Mouse (Mus musculus): ENCODE data around the gene Prm3.
"Not testable (repeated sequence)": the region's sequence is repeated elsewhere in the genome, so short reads cannot be mapped to it uniquely, and the experiment has no call there.

Prm3 gene

DNA sequence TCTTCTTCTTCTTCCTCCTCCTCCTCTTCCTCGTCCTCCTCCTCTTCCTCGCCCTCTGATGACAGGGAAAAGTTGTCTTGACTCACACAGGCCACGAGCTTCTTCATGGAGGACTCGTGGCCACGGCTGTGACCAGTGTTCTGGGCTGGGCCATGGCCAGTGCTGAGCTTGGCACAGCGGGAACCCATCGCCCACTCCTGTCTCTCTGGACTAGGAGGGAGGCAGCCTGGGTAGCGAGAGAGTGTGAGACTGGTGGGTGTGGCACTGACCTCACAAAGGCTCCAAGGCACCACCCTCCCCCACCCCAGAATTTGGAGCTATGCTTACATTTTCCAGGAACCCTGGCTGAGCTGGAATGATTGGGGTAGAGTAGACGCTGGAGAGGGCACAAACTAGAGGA lies at the start of gene Prm3:
Prm3 (minus strand) TSS at position 213 of the 400 bp plus-strand sequence.
- DNase-seq (ENCODE audit: low spot score in 2 of 2): no peak

DNA sequence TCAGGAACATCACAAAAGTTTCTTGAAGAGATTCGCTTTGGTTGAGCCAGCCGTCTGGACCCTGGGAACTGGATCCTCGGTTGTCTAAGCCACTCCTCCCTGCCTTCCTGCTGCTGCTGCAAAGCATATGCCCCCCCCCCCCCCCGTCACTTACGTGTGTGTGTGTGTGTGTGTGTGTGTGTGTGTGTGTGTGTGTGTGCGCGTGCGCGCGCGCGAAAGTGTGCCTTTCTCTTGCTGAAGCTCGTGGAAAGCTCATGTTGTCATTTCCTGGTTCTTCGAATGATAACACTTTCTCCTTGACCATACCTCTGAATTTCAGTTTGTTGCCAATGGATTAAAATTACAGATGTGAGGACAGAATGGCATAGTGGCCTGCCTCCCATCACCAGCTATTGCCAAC lies 49.3 kb upstream of the Prm3 start:
- DNase-seq (ENCODE audit: low spot score in 2 of 2): no peak

DNA sequence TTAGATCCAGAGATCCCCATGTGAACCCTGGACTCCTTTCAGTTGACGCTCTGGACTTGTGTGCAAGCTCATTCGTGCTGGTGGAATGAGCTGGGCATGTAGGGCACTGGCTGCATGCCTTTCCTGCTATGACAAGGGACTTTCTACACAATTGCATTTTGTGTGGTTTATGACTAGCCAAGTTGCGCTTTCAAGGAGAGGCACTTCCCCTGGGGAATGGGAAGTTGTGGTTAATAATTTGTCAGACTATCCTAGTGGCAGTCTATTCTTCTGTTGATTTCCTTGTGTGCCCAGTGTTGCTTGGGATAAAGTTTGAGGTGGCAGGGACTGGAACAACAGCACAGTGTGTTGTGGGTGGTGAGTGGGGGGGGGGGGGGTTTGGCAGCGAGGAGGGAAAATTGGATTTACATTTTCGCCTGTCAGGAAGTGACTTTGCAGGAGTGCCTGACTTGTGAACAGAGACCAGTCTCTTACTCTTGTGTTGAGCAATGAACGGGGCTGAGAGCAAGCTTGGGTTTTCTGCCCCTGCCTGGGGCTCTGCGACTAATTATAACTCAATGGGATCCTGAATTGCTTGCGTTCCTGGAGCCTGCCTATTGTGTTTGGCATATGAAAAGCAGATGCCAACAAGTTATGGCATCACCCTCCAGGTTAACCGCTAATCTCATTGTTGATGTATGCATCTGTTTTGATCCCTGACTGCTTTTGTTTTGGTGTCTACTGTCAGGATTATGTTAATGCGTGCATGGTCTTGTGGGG lies 48.0 kb upstream of the Prm3 start:
- no peak for DNase-seq (ENCODE audit: low spot score in 2 of 2)

DNA sequence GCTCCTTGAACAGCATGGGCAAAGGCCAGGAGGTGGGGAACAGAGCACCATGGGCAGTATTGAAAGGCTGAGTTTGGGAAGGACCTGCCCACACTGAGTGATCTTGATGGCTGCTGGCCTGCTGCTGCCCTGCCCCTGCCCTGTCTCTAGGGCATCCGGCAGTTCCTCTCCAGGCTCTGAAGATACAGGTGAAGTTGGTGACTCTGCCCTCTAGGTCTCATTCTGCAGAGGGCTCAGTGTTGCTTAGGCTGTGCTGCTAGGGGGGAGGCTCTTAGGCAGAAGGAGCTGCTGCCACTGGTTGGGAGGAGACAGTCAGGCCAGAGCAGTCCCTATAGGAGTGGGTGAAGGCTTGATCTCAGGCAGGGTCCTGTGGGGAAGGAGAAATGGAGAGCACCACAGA lies 47.2 kb upstream of the Prm3 start:
- DNase-seq (ENCODE audit: low spot score in 2 of 2): no peak

DNA sequence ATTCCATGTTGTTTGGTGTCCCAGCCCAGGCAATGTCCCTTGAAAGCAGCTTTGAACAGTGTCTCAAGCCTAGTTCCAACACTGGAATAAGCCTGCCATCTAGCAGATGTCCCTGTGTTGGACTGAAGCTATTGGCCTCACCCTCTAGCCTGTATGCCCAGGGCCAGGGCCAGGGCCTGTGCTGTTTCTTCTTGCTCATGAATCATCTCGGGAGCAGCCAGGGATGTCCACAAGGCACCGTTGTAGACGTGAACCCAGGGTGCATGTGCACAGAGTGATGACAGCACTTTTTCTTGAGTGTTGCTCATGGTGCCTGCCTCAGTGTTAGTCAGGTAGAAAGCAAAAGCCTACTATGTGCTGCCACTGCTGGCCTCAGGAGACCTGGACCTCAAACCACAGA lies 46.5 kb upstream of the Prm3 start:
- DNase-seq (ENCODE audit: low spot score in 2 of 2): no peak

DNA sequence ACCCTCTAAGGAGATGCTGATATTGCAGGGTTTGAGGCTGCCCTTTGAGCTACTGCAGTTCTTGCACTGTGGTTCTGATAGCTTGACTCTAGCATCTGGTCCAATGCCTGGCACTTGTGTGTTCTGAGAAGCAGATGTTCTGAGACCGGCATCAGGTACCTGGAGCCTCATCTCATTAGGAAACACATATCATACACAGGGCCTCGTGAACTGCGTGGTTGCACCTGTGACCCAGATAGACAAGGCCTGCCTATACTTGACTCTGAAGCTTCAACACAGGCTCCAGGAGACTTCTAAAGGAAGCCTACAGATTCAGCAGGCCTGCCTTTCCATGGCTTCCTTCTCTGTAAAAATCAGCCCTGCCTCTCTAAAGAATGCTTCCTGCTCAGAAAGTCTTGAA lies 45.7 kb upstream of the Prm3 start:
- DNase-seq (ENCODE audit: low spot score in 2 of 2): no peak

DNA sequence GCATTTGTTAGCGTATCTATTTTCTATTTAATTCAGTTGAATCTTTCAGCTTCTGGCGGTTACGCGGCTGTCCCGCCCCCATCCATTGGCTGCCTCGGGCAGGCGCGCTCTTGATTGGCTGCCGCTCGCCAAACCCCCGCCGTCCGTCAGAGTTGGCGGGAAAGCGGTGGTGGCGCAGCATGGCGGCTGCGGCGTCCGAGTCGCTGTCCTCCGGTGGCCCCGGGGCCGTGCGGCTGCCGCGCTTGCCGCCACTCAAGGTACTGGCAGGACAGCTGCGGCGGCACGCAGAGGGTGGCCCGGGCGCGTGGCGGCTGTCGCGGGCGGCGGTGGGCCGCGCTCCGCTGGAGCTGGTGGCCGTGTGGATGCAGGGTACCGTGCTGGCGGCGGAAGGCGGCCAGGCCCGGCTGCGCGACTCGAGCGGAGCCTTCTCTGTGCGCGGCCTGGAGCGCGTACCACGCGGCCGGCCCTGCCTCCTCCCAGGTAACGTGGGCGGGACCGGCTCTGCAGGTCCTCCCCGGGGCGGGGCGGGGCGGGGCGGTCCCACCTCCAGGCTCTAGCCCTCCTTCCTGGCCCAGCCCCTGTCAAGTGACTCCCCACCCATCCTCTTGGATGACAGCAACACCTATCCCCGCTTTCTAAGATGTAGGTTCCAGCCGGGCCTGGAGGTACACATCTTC lies 44.3 kb upstream of the Prm3 start, which contains the start of gene Rmi2:
Rmi2 (plus strand) TSS at position 149 of the 677 bp plus-strand sequence.
- peak; percentile 11 to 72 for DNase-seq (ENCODE audit: low spot score in 2 of 2)

DNA sequence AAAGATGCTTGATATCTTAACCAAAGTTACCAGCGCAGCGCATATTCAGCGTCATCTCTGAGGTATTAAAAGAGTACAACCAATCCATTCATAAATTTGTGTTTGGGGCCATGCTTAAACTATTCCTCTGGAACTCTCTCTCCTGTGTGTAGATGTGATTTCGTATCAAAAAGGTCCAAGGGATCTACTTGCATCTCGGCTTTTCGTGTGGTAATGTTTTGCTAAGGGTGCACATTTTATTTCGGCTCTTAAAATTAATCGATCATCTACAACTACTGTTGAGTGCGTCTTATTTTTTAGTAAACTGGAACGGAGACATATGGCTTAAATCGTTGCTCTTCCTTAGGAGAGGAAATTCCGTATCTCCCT lies 43.8 kb upstream of the Prm3 start:
- no peak for DNase-seq (ENCODE audit: low spot score in 2 of 2)

DNA sequence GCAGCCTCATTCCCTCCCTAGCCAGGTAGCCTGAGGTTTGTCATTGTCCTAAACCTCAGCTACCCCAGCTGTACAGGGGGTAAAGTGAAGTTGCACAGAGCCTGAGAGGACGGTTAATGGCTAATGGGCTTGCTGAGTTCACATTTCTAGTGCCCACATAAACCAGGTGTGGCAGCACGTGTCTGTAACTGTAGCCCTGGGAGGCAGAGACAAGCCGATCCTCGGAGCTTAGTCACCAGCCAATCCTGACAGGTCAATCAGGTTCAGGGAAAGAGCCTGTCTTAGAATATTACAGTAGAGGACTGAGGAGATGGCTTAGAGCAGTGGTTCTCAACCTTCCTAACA lies 37.7 kb upstream of the Prm3 start:
- DNase-seq (ENCODE audit: low spot score in 2 of 2): no peak

DNA sequence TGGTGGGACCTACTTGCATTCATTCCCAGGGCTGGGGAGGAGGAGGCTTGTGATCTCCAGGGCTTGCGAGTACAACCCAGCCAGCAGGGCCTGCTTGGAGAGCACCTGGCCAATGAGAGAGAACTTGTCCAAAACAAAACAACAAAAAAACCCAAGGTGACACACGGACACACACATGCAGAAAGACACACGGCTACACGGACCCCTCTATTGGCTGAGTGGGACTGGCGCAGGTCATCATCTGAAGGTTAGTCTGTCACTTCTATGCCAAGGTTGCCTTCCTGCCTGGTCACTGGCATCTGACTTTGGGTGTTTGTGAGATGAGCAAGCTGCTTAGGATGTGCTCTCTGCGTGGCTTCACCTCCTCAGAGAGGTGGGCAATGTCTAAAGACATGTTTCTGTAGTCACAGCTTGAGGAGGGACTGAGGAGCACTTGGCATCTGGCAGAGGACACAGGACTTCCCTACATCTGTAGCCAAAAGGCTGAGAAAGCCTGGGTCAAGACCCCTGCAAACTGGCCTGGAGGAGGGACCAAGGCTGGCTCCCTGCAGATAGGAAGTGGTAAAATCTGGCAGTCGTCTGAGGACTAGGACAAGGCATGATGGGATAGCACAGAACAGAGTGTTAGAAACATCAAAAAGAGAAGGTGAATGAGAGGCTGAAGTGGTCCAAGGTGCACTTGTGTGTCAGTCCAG lies 37.2 kb upstream of the Prm3 start:
- DNase-seq (ENCODE audit: low spot score in 2 of 2): no peak

DNA sequence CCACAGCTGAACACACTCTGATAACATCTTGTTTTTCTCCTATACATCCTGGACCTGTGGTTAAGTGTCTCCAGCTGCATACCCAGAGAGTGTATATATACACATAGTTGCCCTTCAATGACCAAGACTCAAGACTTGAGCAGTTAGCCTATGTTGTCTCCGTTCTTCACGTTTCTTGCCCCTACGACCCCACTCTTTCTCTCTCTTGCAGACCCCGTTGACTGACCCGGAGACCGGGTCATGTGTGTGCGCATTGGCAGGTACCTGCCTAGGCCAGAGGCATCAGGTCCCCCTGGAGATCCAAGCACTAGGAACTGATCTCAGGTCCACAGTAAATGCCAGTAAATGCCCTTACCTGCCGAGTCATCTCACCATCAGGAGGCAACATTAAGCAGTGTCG lies 36.6 kb upstream of the Prm3 start:
- DNase-seq (ENCODE audit: low spot score in 2 of 2): no peak

DNA sequence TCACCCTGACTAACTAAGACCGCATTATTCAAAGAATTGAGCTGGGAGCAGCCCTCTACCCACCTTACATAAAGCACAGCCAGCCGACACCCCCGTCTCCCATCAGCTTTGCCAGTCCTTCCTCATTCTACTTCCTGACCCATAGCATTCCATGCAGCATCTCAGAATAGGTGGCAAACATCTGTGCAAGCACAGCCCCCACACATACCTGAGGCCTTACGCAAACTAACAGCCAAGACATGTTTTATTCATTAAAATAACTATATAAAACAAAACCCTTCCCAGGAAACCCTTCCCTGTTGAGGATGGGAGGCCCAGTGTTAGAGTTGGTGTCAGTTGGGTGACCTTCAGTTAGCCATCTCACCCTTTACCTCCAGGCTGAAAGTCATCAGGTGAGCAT lies 35.1 kb upstream of the Prm3 start:
- no peak for DNase-seq (ENCODE audit: low spot score in 2 of 2)

DNA sequence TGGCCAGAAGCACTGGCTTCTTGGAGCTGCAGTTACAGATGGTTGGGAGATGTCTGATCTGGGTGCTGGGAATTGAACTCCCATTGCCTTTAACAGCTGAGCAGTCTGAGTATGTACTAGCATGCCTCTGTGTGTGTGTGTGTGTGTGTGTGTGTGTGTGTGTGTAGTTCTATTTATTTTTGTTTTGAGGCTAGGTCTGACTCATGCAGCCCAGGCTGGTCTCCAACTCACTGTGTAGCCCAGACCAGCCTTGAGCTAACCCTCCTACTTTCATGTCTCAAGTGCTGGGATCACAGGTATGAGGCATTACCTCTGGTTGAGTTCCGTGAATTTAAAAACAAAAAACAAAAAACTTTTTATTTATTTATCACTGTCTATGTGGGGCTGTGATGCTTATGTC lies 33.8 kb upstream of the Prm3 start:
- DNase-seq (ENCODE audit: low spot score in 2 of 2): no peak

DNA sequence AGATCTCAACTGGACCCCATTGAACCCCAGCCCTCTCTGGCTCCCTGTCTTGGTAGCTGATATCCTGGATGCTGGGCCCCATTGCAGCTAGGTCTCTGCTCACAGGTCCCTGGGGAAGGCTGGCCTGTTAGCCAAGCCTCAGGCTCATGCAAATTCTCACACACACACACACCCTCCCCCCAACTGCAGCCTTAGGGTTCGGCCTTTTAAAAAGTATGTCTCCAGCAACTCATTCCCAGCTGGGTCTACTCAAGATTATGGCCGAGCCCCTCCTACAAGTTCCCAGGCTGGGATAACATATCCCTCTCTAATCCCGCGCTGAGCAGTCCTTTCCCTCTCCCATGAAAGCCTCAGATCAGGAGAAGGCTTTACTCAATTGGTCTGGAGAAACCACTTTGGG lies 30.7 kb upstream of the Prm3 start:
- DNase-seq (ENCODE audit: low spot score in 2 of 2): no peak

DNA sequence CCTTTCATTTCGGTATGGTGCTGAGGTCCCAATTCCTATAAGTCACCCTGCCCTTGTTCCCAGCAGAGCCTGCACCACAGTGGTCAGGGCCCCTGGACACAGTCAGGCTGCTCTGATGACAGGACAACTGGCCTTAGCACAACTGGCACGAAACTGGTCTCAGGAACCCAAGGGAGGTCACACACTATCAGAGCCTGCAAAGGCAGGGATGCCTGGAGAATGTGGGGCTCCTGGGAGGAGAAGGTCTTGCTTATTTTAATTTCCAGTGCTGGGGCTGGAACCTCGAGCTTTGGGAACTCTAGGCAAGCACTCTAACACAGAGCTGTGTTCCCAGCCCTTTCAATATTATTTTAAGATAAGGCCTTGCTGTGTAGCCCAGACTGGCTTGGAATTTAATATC lies 29.3 kb upstream of the Prm3 start:
- no peak for DNase-seq (ENCODE audit: low spot score in 2 of 2)

DNA sequence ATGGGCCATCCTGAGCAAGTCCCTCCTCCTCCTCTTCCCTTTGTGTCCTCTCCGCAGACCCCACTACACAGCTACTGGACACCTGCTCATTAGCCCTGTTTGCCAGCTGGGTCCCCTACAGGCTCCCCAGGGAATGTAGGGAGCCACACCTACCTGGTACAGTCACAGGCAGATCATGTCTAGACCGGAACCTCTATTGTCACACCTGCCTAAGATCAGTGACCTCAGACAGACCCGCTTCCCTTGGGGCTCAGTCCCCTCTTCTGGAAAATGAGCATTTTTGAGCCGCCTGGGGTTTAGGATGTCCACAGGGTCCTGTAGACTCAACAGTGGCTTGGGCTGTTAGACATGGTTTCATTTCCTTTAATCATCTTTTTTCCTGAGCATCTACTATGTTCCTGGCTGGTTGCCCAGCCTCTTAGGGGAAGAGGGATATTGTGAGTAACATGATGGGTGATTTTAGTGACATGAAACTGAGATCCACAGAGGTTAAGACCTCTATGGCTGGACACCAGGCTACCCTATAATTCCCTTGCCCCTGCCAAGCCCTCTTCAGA lies 27.9 kb upstream of the Prm3 start:
- no peak for DNase-seq (ENCODE audit: low spot score in 2 of 2)

DNA sequence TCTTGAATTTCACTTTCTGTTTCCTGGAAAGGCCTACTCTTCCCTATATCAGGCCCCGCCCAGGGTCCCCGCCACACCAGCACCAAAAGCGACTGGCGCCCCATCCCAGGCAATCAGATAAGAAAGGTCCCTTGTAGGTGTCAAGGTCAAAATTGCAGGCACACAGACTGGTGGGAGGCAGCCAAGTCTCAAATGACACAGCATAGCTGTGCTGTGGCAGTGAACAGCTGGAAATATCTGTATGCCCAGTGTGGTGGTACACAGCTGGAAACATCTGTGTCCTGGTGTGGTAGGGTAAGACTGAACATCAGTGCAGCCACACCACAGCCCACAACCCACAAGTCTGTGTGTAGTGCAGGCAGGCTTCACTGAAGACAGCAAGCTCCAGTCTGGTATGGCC lies 24.1 kb upstream of the Prm3 start:
- no peak for DNase-seq (ENCODE audit: low spot score in 2 of 2)

DNA sequence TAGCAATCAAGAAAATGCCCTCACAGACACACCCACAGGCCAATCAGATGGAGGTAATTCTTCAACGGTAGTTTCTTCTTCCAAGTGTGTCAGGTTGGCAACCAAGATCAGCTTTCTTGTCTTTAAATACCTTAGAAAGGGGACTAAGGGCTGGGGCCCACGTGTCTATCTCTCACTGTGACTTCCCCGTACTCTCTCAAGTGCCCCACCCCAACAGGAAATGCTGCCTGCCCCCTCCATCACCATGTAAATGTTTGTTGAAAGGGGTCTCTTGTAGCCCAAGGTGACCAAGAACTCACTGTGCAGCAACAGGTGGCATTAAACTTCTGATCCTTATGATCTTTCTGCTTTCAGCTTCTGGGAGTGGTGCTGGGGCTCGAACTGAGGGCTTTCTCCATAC lies 23.0 kb upstream of the Prm3 start:
- DNase-seq (ENCODE audit: low spot score in 2 of 2): no peak

DNA sequence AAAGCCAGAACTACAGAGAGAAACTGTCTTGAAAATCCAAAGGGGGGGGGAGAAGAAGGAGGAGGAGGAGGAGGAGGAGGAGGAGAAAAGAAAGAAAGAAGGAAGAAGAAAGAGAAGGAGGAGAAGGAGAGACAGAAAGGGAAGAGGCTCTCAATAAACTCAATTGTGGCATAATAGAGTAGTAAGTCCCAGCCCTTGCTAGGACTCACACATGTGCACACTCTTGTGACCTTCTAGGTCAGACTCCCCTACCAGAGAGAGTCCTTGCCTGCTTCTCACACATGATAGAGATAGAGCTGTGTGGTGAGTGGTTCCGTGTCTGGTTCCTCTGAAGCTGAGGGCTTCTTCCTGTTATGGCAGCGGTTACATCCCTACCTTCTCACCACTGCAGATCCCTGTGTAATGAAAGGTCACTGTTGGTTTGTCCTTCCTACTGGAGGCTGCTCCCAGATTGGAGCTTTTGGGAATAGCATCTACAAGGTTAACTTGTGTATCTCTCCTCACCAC lies 22.2 kb upstream of the Prm3 start, which contains the start of gene Gm11172:
Gm11172 (plus strand) TSS at position 51 of the 507 bp plus-strand sequence.
- DNase-seq (ENCODE audit: low spot score in 2 of 2): no peak

DNA sequence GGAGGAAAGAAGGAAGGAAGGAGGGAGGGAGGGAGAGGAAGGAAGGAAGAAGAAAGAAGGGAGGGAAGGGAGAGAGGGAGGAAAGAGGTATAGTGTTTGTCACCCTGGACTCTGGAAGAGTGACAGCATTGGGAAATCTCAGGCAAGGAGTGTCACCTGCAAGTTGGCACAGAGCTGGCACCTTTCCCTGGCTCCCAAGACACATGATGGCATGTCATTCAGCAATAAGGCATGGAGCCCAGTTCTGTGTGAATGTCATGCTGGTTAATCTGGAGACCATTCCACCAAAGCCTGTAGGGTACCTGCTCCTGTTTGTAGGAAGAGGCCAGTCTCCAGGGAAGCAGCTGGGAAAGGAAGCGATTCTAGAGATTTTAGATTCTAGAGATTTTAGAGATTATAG lies 19.7 kb upstream of the Prm3 start:
- no peak for DNase-seq (ENCODE audit: low spot score in 2 of 2)

DNA sequence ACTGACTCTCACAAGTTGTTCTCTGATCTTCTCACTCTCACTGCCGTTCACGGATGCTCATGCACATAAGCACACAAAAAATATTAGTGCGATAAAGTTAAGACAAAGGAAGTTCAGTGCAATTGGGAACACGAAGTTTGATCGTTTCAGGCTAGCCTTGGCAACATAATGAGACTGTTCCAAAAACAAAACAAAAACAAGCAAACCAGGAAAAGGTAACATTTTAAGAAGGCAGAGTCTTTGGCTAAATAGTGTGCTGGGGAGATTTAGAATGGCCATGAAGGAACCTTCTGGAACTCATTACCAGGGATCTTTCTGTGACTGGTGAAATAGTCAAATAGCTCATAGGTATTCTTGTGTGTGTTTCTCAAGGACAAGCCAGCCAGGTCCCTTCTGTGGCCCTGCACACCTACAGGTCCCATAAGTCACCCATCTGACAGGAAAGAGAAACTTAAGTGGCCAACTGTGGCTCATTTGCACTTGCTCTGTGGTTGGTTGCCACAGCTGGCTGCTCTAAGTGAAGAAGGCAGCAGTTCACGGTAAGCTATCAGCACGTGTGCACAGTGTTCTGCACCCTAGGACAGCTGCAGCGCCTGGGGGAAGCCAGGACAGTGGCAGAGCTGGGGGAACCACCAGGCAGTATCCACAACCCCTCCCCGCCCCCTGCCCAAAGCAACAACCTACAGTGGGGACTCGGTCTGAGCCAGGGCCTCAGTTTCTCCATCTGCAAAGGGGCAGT lies 15.2 kb upstream of the Prm3 start, which contains the start of gene Prm1:
Prm1 (minus strand) TSS at position 51 of the 739 bp plus-strand sequence.
- no peak for DNase-seq (ENCODE audit: low spot score in 2 of 2)

DNA sequence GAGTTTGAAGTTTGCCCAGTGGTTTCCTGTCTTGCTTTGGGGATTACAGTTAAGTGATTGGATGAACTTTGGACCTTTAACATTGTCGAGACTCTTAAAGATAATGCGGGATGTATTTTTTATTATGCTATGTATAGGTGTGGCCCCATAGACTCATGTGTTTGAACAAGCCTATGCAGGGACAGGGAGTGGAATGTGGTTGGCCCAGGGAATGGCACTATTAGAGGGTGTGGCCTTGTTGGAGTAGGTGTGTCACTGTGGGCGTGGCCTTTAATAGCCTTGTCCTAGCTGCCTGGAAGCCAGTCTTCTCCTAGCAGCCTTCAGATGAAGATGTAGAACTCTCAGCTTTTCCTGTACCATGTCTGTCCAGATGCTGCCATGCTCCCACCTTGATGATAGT lies 11.7 kb upstream of the Prm3 start:
- not testable (repeated sequence) for DNase-seq (ENCODE audit: low spot score in 2 of 2)
